Mouse (Mus musculus): ENCODE data around the gene Tti1. TPM values are rescaled to one million over a fixed set of nuclear protein-coding genes. Genes with fewer than 3 reads are reported as not detected.

Tti1 gene
- polyA plus RNA-seq, 1 experiment = 11.3 TPM

GRCm38 (mm10) chr2:157991026-157991425, 37.2 kb downstream of the Tti1 start:
- Histone ChIP-seq H3K36me3 (ENCODE audit: control insufficient read depth, insufficient read depth) (peaks cover 19% of the 10 kb centered on the region), H3K4me3 (no peak overlapping the region), H3K27me3 (ENCODE audit: control insufficient read depth, insufficient read depth, insufficient read length) (no peaks in the 10 kb centered on the region), H3ac (ENCODE audit: control insufficient read depth, insufficient read length) (no peak overlapping the region), H3K4me2 (ENCODE audit: low read depth) (no peak overlapping the region), H3K79me2 (ENCODE audit: control insufficient read depth, insufficient read depth) (no peaks in the 10 kb centered on the region)
- no peak for TF ChIP-seq MYOD1 (IDR thresholded peaks at IDR 0.05; ENCODE audit: control insufficient read depth in 1 of 3, insufficient read length in 2 of 3, low read depth in 2 of 3)

GRCm38 (mm10) chr2:157989946-157990345, 38.3 kb downstream of the Tti1 start:
- no peaks in the 10 kb centered on the region for H3K27me3 ChIP-seq (ENCODE audit: control insufficient read depth, insufficient read depth, insufficient read length)

GRCm38 (mm10) chr2:157988416-157989190, 39.6 kb downstream of the Tti1 start:
- no peak overlapping the region for H3ac ChIP-seq (ENCODE audit: control insufficient read depth, insufficient read length)
- no peak overlapping the region for H3K4me2 ChIP-seq (ENCODE audit: low read depth)
- TF ChIP-seq SRF (IDR thresholded peaks at IDR 0.05; ENCODE audit: control insufficient read depth, insufficient read length, low read depth) = no peak
- TF ChIP-seq REST (IDR thresholded peaks at IDR 0.05; ENCODE audit: insufficient read depth, insufficient read length) = no peak
- TF ChIP-seq MYOD1 (IDR thresholded peaks at IDR 0.05; ENCODE audit: control insufficient read depth in 1 of 3, insufficient read length in 2 of 3, low read depth in 2 of 3) = no peak
- no peak for TF ChIP-seq POLR2A (IDR thresholded peaks at IDR 0.05; ENCODE audit: insufficient read length, low read depth)
- no peak for TF ChIP-seq CEBPB (IDR thresholded peaks at IDR 0.05; ENCODE audit: insufficient read depth, poor library complexity, severe bottlenecking)
- TF ChIP-seq POLR2AphosphoS2 (IDR thresholded peaks at IDR 0.05; ENCODE audit: insufficient read length, low read depth) = no peak
- TF ChIP-seq TCF3 (IDR thresholded peaks at IDR 0.05; ENCODE audit: insufficient read length, low read depth) = no peak
- no peak for TF ChIP-seq E2F4 (IDR thresholded peaks at IDR 0.05; ENCODE audit: insufficient read depth)
- TF ChIP-seq TCF12 (IDR thresholded peaks at IDR 0.05; ENCODE audit: insufficient read depth, poor library complexity, severe bottlenecking) = no peak
- TF ChIP-seq MYOG (IDR thresholded peaks at IDR 0.05; ENCODE audit: control insufficient read depth in 1 of 3, insufficient read depth in 1 of 3, insufficient read length in 2 of 3, low read depth in 2 of 3) = no peak
- no peak for TF ChIP-seq USF1 (IDR thresholded peaks at IDR 0.05; ENCODE audit: low read depth)
- no peak for TF ChIP-seq MAX (IDR thresholded peaks at IDR 0.05; ENCODE audit: low read depth)
- H3K4me3 ChIP-seq = no peak overlapping the region
- H3K27me3 ChIP-seq (ENCODE audit: control insufficient read depth, insufficient read depth, insufficient read length) = no peaks in the 10 kb centered on the region
- no peaks in the 10 kb centered on the region for H3K79me2 ChIP-seq (ENCODE audit: control insufficient read depth, insufficient read depth)
- no peaks in the 10 kb centered on the region for H3K36me3 ChIP-seq (ENCODE audit: control insufficient read depth, insufficient read depth)

More at GRCm38 (mm10) chr2:157989946-157990345, 38.3 kb downstream of the Tti1 start:
- no peak for TF ChIP-seq TCF3 (IDR thresholded peaks at IDR 0.05; ENCODE audit: insufficient read length, low read depth)
- TF ChIP-seq POLR2AphosphoS2 (IDR thresholded peaks at IDR 0.05; ENCODE audit: insufficient read length, low read depth) = no peak
- no peak for TF ChIP-seq POLR2A (IDR thresholded peaks at IDR 0.05; ENCODE audit: insufficient read length, low read depth)
- no peak for TF ChIP-seq MAX (IDR thresholded peaks at IDR 0.05; ENCODE audit: low read depth)
- TF ChIP-seq USF1 (IDR thresholded peaks at IDR 0.05; ENCODE audit: low read depth) = no peak
- no peak for TF ChIP-seq REST (IDR thresholded peaks at IDR 0.05; ENCODE audit: insufficient read depth, insufficient read length)
- TF ChIP-seq MYOD1 (IDR thresholded peaks at IDR 0.05; ENCODE audit: control insufficient read depth in 1 of 3, insufficient read length in 2 of 3, low read depth in 2 of 3) = no peak
- no peak overlapping the region for H3K4me3 ChIP-seq
- H3K36me3 ChIP-seq (ENCODE audit: control insufficient read depth, insufficient read depth) = peaks cover 12% of the 10 kb centered on the region
- no peak overlapping the region for H3K4me2 ChIP-seq (ENCODE audit: low read depth)
- H3ac ChIP-seq (ENCODE audit: control insufficient read depth, insufficient read length) = no peak overlapping the region
- no peaks in the 10 kb centered on the region for H3K79me2 ChIP-seq (ENCODE audit: control insufficient read depth, insufficient read depth)

- no peak overlapping the region for H3K4me2 ChIP-seq (ENCODE audit: low read depth)
- peaks cover 6% of the 10 kb centered on the region for H3K36me3 ChIP-seq (ENCODE audit: control insufficient read depth, insufficient read depth)
- no peak overlapping the region for H3K4me3 ChIP-seq
- TF ChIP-seq REST (IDR thresholded peaks at IDR 0.05; ENCODE audit: insufficient read depth, insufficient read length) (no peak), E2F4 (IDR thresholded peaks at IDR 0.05; ENCODE audit: insufficient read depth) (no peak), CEBPB (IDR thresholded peaks at IDR 0.05; ENCODE audit: insufficient read depth, poor library complexity, severe bottlenecking) (no peak), MYOG (IDR thresholded peaks at IDR 0.05; ENCODE audit: control insufficient read depth in 1 of 3, insufficient read depth in 1 of 3, insufficient read length in 2 of 3, low read depth in 2 of 3) (no peak), TCF3 (IDR thresholded peaks at IDR 0.05; ENCODE audit: insufficient read length, low read depth) (no peak), TCF12 (IDR thresholded peaks at IDR 0.05; ENCODE audit: insufficient read depth, poor library complexity, severe bottlenecking) (no peak), POLR2AphosphoS2 (IDR thresholded peaks at IDR 0.05; ENCODE audit: insufficient read length, low read depth) (no peak), MYOD1 (IDR thresholded peaks at IDR 0.05; ENCODE audit: control insufficient read depth in 1 of 3, insufficient read length in 2 of 3, low read depth in 2 of 3) (no peak), SRF (IDR thresholded peaks at IDR 0.05; ENCODE audit: control insufficient read depth, insufficient read length, low read depth) (no peak), MAX (IDR thresholded peaks at IDR 0.05; ENCODE audit: low read depth) (no peak), USF1 (IDR thresholded peaks at IDR 0.05; ENCODE audit: low read depth) (no peak), POLR2A (IDR thresholded peaks at IDR 0.05; ENCODE audit: insufficient read length, low read depth) (no peak)
- no peak overlapping the region for H3ac ChIP-seq (ENCODE audit: control insufficient read depth, insufficient read length)
- H3K79me2 ChIP-seq (ENCODE audit: control insufficient read depth, insufficient read depth) = no peaks in the 10 kb centered on the region
- no peaks in the 10 kb centered on the region for H3K27me3 ChIP-seq (ENCODE audit: control insufficient read depth, insufficient read depth, insufficient read length)
Measured at GRCm38 (mm10) chr2:157986235-157986634, 42.0 kb downstream of the Tti1 start.

GRCm38 (mm10) chr2:157985611-157986010, 42.6 kb downstream of the Tti1 start:
- Histone ChIP-seq H3ac (ENCODE audit: control insufficient read depth, insufficient read length) (no peak overlapping the region), H3K27me3 (ENCODE audit: control insufficient read depth, insufficient read depth, insufficient read length) (no peaks in the 10 kb centered on the region), H3K4me2 (ENCODE audit: low read depth) (no peak overlapping the region), H3K4me3 (no peak overlapping the region), H3K36me3 (ENCODE audit: control insufficient read depth, insufficient read depth) (peaks cover 6% of the 10 kb centered on the region), H3K79me2 (ENCODE audit: control insufficient read depth, insufficient read depth) (no peaks in the 10 kb centered on the region)
- TF ChIP-seq USF1 (IDR thresholded peaks at IDR 0.05; ENCODE audit: low read depth) = no peak
- no peak for TF ChIP-seq MYOD1 (IDR thresholded peaks at IDR 0.05; ENCODE audit: control insufficient read depth in 1 of 3, insufficient read length in 2 of 3, low read depth in 2 of 3)
- TF ChIP-seq SRF (IDR thresholded peaks at IDR 0.05; ENCODE audit: control insufficient read depth, insufficient read length, low read depth) = no peak
- TF ChIP-seq E2F4 (IDR thresholded peaks at IDR 0.05; ENCODE audit: insufficient read depth) = no peak
- no peak for TF ChIP-seq POLR2A (IDR thresholded peaks at IDR 0.05; ENCODE audit: insufficient read length, low read depth)
- no peak for TF ChIP-seq CEBPB (IDR thresholded peaks at IDR 0.05; ENCODE audit: insufficient read depth, poor library complexity, severe bottlenecking)
- TF ChIP-seq REST (IDR thresholded peaks at IDR 0.05; ENCODE audit: insufficient read depth, insufficient read length) = no peak
- TF ChIP-seq MAX (IDR thresholded peaks at IDR 0.05; ENCODE audit: low read depth) = no peak
- no peak for TF ChIP-seq POLR2AphosphoS2 (IDR thresholded peaks at IDR 0.05; ENCODE audit: insufficient read length, low read depth)
- TF ChIP-seq TCF12 (IDR thresholded peaks at IDR 0.05; ENCODE audit: insufficient read depth, poor library complexity, severe bottlenecking) = no peak
- TF ChIP-seq MYOG (IDR thresholded peaks at IDR 0.05; ENCODE audit: control insufficient read depth in 1 of 3, insufficient read depth in 1 of 3, insufficient read length in 2 of 3, low read depth in 2 of 3) = no peak
- TF ChIP-seq TCF3 (IDR thresholded peaks at IDR 0.05; ENCODE audit: insufficient read length, low read depth) = no peak

All from myocyte (in vitro differentiated cells).